Mouse (Mus musculus) embryonic stem cell, embryonic (primary cell): ENCODE measurements at regions not wholly inside any gene's neighbourhood (a gene's known extent, or its start where the extent isn't known, plus 50 kb on each side); places are given as distances from the start of the nearest gene placed in this dataset.

Experiments used
- CTCF ChIA-PET, 4 experiments: fragments of 300-600 bp in 2 of 4; fragments of 350-600 bp in 2 of 4; sonication (Branson Sonifier 250); formaldehyde crosslinking; loops; one replicate each; lab custom pipeline; 2022; ENCODE audit warnings: inconsistent platforms in 2 of 4; lab: Charles Lee
- POLR2A ChIA-PET, 4 experiments: fragments of 300-600 bp in 2 of 4; fragments of 350-600 bp in 2 of 4; sonication (Branson Sonifier 250); formaldehyde crosslinking; loops; one replicate each; lab custom pipeline; 2022; ENCODE audit warnings: antibody characterized with exemption in 4 of 4, inconsistent platforms in 1 of 4; lab: Charles Lee

GRCm38 (mm10) chr5:106122928-106123327, 246.6 kb downstream of the Zfp326 start:
- CTCF ChIA-PET, result interaction anchor here in 1 of 4 experiments (0.6 kb wide), 1 partner anchor 262 kb away, joined by 4 read pairs; no protein-coding TSS in a partner anchor
- POLR2A ChIA-PET, result no interaction called here

GRCm38 (mm10) chr5:106119584-106119983, 243.2 kb downstream of the Zfp326 start:
- POLR2A ChIA-PET, result no interaction called here
- CTCF ChIA-PET, result no interaction called here

- ChIA-PET POLR2A (interaction anchor here in 1 of 4 experiments (0.8 kb wide), 1 partner anchor 13 kb away, joined by 3 read pairs; no protein-coding TSS in a partner anchor), CTCF (no interaction called here)
These were observed 236.8 kb downstream of the Zfp326 start for GRCm38 (mm10) chr5:106113186-106113585.

GRCm38 (mm10) chr5:106108474-106108971, 232.2 kb downstream of the Zfp326 start:
- ChIA-PET POLR2A (no interaction called here), CTCF (no interaction called here)

- POLR2A ChIA-PET, result no interaction called here
- CTCF ChIA-PET, result no interaction called here
These were observed 225.9 kb downstream of the Zfp326 start for GRCm38 (mm10) chr5:106102255-106102654.

GRCm38 (mm10) chr5:106098887-106099286, 222.5 kb downstream of the Zfp326 start:
- POLR2A ChIA-PET, result interaction anchor here in 1 of 4 experiments (0.7 kb wide), 1 partner anchor 549 kb away, joined by 3 read pairs; no protein-coding TSS in a partner anchor
- CTCF ChIA-PET, result no interaction called here

- ChIA-PET POLR2A (interaction anchor here in 1 of 4 experiments (0.6 to 0.7 kb wide), 3 partner anchors 94 to 676 kb away, joined by 3 to 5 read pairs (median 4); no protein-coding TSS in a partner anchor), CTCF (interaction anchor here in 1 of 4 experiments (0.6 kb wide), 1 partner anchor 684 kb away, joined by 3 read pairs; no protein-coding TSS in a partner anchor)
These were observed 213.0 kb downstream of the Zfp326 start for GRCm38 (mm10) chr5:106089332-106089731.

GRCm38 (mm10) chr5:106088478-106089185, 212.3 kb downstream of the Zfp326 start:
- ChIA-PET CTCF (interaction anchor here in 1 of 4 experiments (0.6 kb wide), 1 partner anchor 684 kb away, joined by 3 read pairs; no protein-coding TSS in a partner anchor), POLR2A (interaction anchor here in 1 of 4 experiments (0.7 kb wide), 2 partner anchors 94 to 156 kb away, joined by 4 to 5 read pairs; no protein-coding TSS in a partner anchor)

GRCm38 (mm10) chr5:106083786-106084185, 207.4 kb downstream of the Zfp326 start:
- ChIA-PET CTCF (no interaction called here), POLR2A (interaction anchor here in 2 of 4 experiments (0.7 to 1.0 kb wide), 2 partner anchors 678 to 691 kb away, joined by 3 read pairs; no protein-coding TSS in a partner anchor)

- CTCF ChIA-PET, result interaction anchor here in 3 of 4 experiments (0.5 to 0.6 kb wide), 3 partner anchors 146 to 1623 kb away, joined by 3 to 4 read pairs (median 3); no protein-coding TSS in a partner anchor
- POLR2A ChIA-PET, result no interaction called here
These were observed 206.5 kb downstream of the Zfp326 start for GRCm38 (mm10) chr5:106082891-106083290.

GRCm38 (mm10) chr5:106067124-106067551, 190.8 kb downstream of the Zfp326 start:
- POLR2A ChIA-PET, result no interaction called here
- CTCF ChIA-PET, result interaction anchor here in 1 of 4 experiments (0.6 kb wide), 1 partner anchor 599 kb away, joined by 4 read pairs; no protein-coding TSS in a partner anchor

GRCm38 (mm10) chr5:106066706-106067105, 190.3 kb downstream of the Zfp326 start:
- ChIA-PET POLR2A (no interaction called here), CTCF (no interaction called here)

- ChIA-PET CTCF (no interaction called here), POLR2A (no interaction called here)
These were observed 188.0 kb downstream of the Zfp326 start for GRCm38 (mm10) chr5:106064366-106064765.

GRCm38 (mm10) chr5:106062926-106063325, 186.6 kb downstream of the Zfp326 start:
- CTCF ChIA-PET, result no interaction called here

GRCm38 (mm10) chr5:106056631-106057030, 180.3 kb downstream of the Zfp326 start:
- ChIA-PET POLR2A (no interaction called here), CTCF (interaction anchor here in 1 of 4 experiments (0.7 kb wide), 1 partner anchor 130 kb away, joined by 3 read pairs; no protein-coding TSS in a partner anchor)

More at GRCm38 (mm10) chr5:106062926-106063325, 186.6 kb downstream of the Zfp326 start:
- POLR2A ChIA-PET, result no interaction called here

- POLR2A ChIA-PET, result interaction anchor here in 1 of 4 experiments (1.2 kb wide), 1 partner anchor 65 kb away, joined by 3 read pairs; no protein-coding TSS in a partner anchor
- CTCF ChIA-PET, result interaction anchor here in 2 of 4 experiments (0.5 to 0.6 kb wide), 2 partner anchors 15 to 52 kb away, joined by 3 read pairs; no protein-coding TSS in a partner anchor
These were observed 178.9 kb downstream of the Zfp326 start for GRCm38 (mm10) chr5:106055221-106055620.

- CTCF ChIA-PET, result no interaction called here
- POLR2A ChIA-PET, result interaction anchor here in 1 of 4 experiments (0.6 kb wide), 1 partner anchor 385 kb away, joined by 3 read pairs; no protein-coding TSS in a partner anchor
These were observed 174.7 kb downstream of the Zfp326 start for GRCm38 (mm10) chr5:106051026-106051425.

- POLR2A ChIA-PET, result no interaction called here
- CTCF ChIA-PET, result no interaction called here
These were observed 168.7 kb downstream of the Zfp326 start for GRCm38 (mm10) chr5:106044878-106045585.

GRCm38 (mm10) chr5:106038321-106038720, 162.0 kb downstream of the Zfp326 start:
- POLR2A ChIA-PET, result interaction anchor here in 2 of 4 experiments (0.6 to 0.9 kb wide), 2 partner anchors 12 to 256 kb away, joined by 3 to 16 read pairs; no protein-coding TSS in a partner anchor
- CTCF ChIA-PET, result interaction anchor here in 1 of 4 experiments (0.6 kb wide), 1 partner anchor 624 kb away, joined by 4 read pairs; no protein-coding TSS in a partner anchor
